Mouse (Mus musculus) embryonic facial prominence, embryonic 14.5 days (tissue): ENCODE data around the gene Btbd9. TPM values are rescaled to one million over a fixed set of nuclear protein-coding genes. Genes with fewer than 3 reads are reported as not detected.

Experiments used
- ATAC-seq: fragments of 200-750 bp; cut with Nextera tagmentation; 2 replicates; pipeline ENCODE4 v1.8.0; 2017; ENCODE audit warnings: low read depth, moderate number of reproducible peaks, moderate TSS enrichment
- DNase-seq: peaks from one replicate; pipeline ENCODE4 v3.0.0-alpha.2; 2015; ENCODE audit warnings: low spot score
- H3K27ac ChIP-seq: fragments of 300-500 bp; sonication (generic); replicated peaks from 2 replicates; pipeline ENCODE4 v1.5.1; 2014; ENCODE audit warnings: low read depth, mild to moderate bottlenecking, low read length, moderate library complexity
- H3K27me3 ChIP-seq: fragments of 300-500 bp; sonication (generic); replicated peaks from 2 replicates; pipeline ENCODE4 v1.6.1; 2014; ENCODE audit warnings: low read length; ENCODE audit not compliant: control insufficient read depth, insufficient read depth
- H3K36me3 ChIP-seq: fragments of 300-500 bp; sonication (generic); 2 replicates; pipeline ENCODE4 v1.6.1; 2014; ENCODE audit warnings: low read length, mixed read lengths; ENCODE audit not compliant: control insufficient read depth, insufficient read depth
- H3K4me1 ChIP-seq: fragments of 300-500 bp; sonication (generic); 2 replicates; pipeline ENCODE4 v1.6.1; 2014; ENCODE audit warnings: antibody characterized with exemption, low read length; ENCODE audit not compliant: control insufficient read depth, insufficient read depth
- H3K4me2 ChIP-seq: fragments of 300-500 bp; sonication (generic); 2 replicates; pipeline ENCODE4 v1.6.1; 2014; ENCODE audit warnings: low read depth, mild to moderate bottlenecking, low read length, moderate library complexity, mixed read lengths
- H3K4me3 ChIP-seq: fragments of 300-500 bp; sonication (generic); 2 replicates; pipeline ENCODE4 v1.5.1; 2014; ENCODE audit warnings: low read depth, mild to moderate bottlenecking, low read length
- H3K9ac ChIP-seq: fragments of 300-500 bp; sonication (generic); 2 replicates; pipeline ENCODE4 v1.6.1; 2014; ENCODE audit warnings: low read depth, mild to moderate bottlenecking, low read length, moderate library complexity, mixed read lengths
- H3K9me3 ChIP-seq: fragments of 300-500 bp; sonication (generic); 2 replicates; pipeline ENCODE4 v1.6.1; 2016; ENCODE audit warnings: low read length; ENCODE audit not compliant: control insufficient read depth
- whole genome bisulfite sequencing: fragments of 180-500 bp; shearing (Covaris S2); extraction: QIAGEN DNeasy Blood & Tissue Kit; methylation state at CpG from one replicate; pipeline ENCODE4 v1.1.7; 2014; 5-methylcytosine and 5-hydroxymethylcytosine counted together
- polyA plus RNA-seq: library from polyadenylated mRNA; unstranded; fragments of >200 nt; fragmentation: Nextera tagmentation; extraction: Ambion mirVana; gene quantifications from 2 replicates; pipeline ENCODE4 v1.2.1, GENCODE M21; 2014

Btbd9 gene
- polyA plus RNA-seq, 1 experiment from 2014 or later: 38.0 TPM

GRCm38 (mm10) chr17:30193615-30194014 is 382.7 kb downstream of the Btbd9 start:
- WGBS: 54% methylated on average over 2 of the region's 2 CpGs

GRCm38 (mm10) chr17:30192416-30193005 is 383.8 kb downstream of the Btbd9 start:
- H3K4me3 ChIP-seq: no peak overlapping the region
- no peak overlapping the region for H3K27ac ChIP-seq
- H3K9me3 ChIP-seq: no peaks in the 10 kb centered on the region
- WGBS: 88% methylated on average over 26 of the region's 26 CpGs
- no peak overlapping the region for H3K4me2 ChIP-seq
- H3K27me3 ChIP-seq: no peaks in the 10 kb centered on the region
- peaks cover 20% of the 10 kb centered on the region; the same call in 1 of the 2 replicates for H3K36me3 ChIP-seq
- no peak for ATAC-seq
- H3K4me1 ChIP-seq: peaks cover 18% of the 10 kb centered on the region
- H3K9ac ChIP-seq: no peak overlapping the region
- DNase-seq: no peak

More at GRCm38 (mm10) chr17:30193615-30194014, 382.7 kb downstream of the Btbd9 start:
- Histone ChIP-seq H3K9ac (no peak overlapping the region), H3K36me3 (peaks cover 20% of the 10 kb centered on the region; the same call in 1 of the 2 replicates), H3K4me3 (no peak overlapping the region), H3K27me3 (no peaks in the 10 kb centered on the region), H3K4me2 (no peak overlapping the region), H3K4me1 (peaks cover 19% of the 10 kb centered on the region), H3K27ac (no peak overlapping the region), H3K9me3 (no peaks in the 10 kb centered on the region)
- DNase-seq: no peak
- no peak for ATAC-seq

- no peak overlapping the region for H3K9ac ChIP-seq
- peaks cover 18% of the 10 kb centered on the region; the same call in 1 of the 2 replicates for H3K36me3 ChIP-seq
- no peaks in the 10 kb centered on the region for H3K9me3 ChIP-seq
- H3K27ac ChIP-seq: no peak overlapping the region
- no peak overlapping the region for H3K4me2 ChIP-seq
- no peak overlapping the region for H3K4me3 ChIP-seq
- DNase-seq: no peak
- no peak for ATAC-seq
- 73% methylated on average over 11 of the region's 11 CpGs for WGBS
- H3K4me1 ChIP-seq: peaks cover 8% of the 10 kb centered on the region; the same call in 1 of the 2 replicates
- H3K27me3 ChIP-seq: no peaks in the 10 kb centered on the region
Observed at GRCm38 (mm10) chr17:30191097-30191640, 385.1 kb downstream of the Btbd9 start.

- 36% methylated on average over 20 of the region's 20 CpGs for WGBS
- Histone ChIP-seq H3K36me3 (peaks cover 16% of the 10 kb centered on the region; the same call in 1 of the 2 replicates), H3K27me3 (no peaks in the 10 kb centered on the region), H3K4me2 (no peak overlapping the region), H3K9me3 (no peaks in the 10 kb centered on the region), H3K27ac (peak overlapping the region; percentile 29; the same call in 1 of the 2 replicates), H3K9ac (no peak overlapping the region), H3K4me1 (peaks cover 8% of the 10 kb centered on the region; the same call in 1 of the 2 replicates), H3K4me3 (no peak overlapping the region)
- ATAC-seq (peak; percentile 48; the same call in 1 of the 2 replicates), DNase-seq (peak; percentile 68)
Observed at GRCm38 (mm10) chr17:30188031-30188981, 388.0 kb downstream of the Btbd9 start.

- H3K27me3 ChIP-seq: no peaks in the 10 kb centered on the region
- H3K4me2 ChIP-seq: no peak overlapping the region
- WGBS: 58% methylated on average over 5 of the region's 5 CpGs
- H3K4me1 ChIP-seq: peaks cover 8% of the 10 kb centered on the region; the same call in 1 of the 2 replicates
- no peaks in the 10 kb centered on the region for H3K9me3 ChIP-seq
- peaks cover 9% of the 10 kb centered on the region; the same call in 1 of the 2 replicates for H3K36me3 ChIP-seq
- H3K9ac ChIP-seq: no peak overlapping the region
- ATAC-seq (no peak), DNase-seq (no peak)
- H3K4me3 ChIP-seq: no peak overlapping the region
- 0 out of 2 replicates have a peak overlapping the region, but pooled peaks have one; percentile 29 for H3K27ac ChIP-seq
Observed at GRCm38 (mm10) chr17:30187581-30187980, 388.7 kb downstream of the Btbd9 start.

- ATAC-seq (no peak), DNase-seq (no peak)
- H3K4me3 ChIP-seq: no peak overlapping the region
- H3K27ac ChIP-seq: no peak overlapping the region
- H3K9me3 ChIP-seq: no peaks in the 10 kb centered on the region
- no peak overlapping the region for H3K4me2 ChIP-seq
- H3K36me3 ChIP-seq: 0 out of 2 replicates have a peak, but pooled peaks cover 4% of the 10 kb centered on the region
- H3K27me3 ChIP-seq: no peaks in the 10 kb centered on the region
- 88% methylated on average over 6 of the region's 6 CpGs for WGBS
- peaks cover 8% of the 10 kb centered on the region; the same call in 1 of the 2 replicates for H3K4me1 ChIP-seq
- no peak overlapping the region for H3K9ac ChIP-seq
Observed at GRCm38 (mm10) chr17:30187154-30187553, 389.1 kb downstream of the Btbd9 start.

- no peak for DNase-seq
Observed at GRCm38 (mm10) chr17:30183561-30183960, 392.7 kb downstream of the Btbd9 start.

GRCm38 (mm10) chr17:30182063-30182462 is 394.2 kb downstream of the Btbd9 start:
- no peak for DNase-seq

More at GRCm38 (mm10) chr17:30183561-30183960, 392.7 kb downstream of the Btbd9 start:
- WGBS: 88% methylated on average over 6 of the region's 6 CpGs
- H3K4me3 ChIP-seq: no peak overlapping the region
- H3K27ac ChIP-seq: no peak overlapping the region
- H3K4me1 ChIP-seq: peaks cover 8% of the 10 kb centered on the region; the same call in 1 of the 2 replicates
- H3K27me3 ChIP-seq: no peaks in the 10 kb centered on the region
- ATAC-seq: no peak
- no peak overlapping the region for H3K4me2 ChIP-seq
- H3K9ac ChIP-seq: no peak overlapping the region
- H3K9me3 ChIP-seq: no peaks in the 10 kb centered on the region
- 0 out of 2 replicates have a peak, but pooled peaks cover 4% of the 10 kb centered on the region for H3K36me3 ChIP-seq

More at GRCm38 (mm10) chr17:30182063-30182462, 394.2 kb downstream of the Btbd9 start:
- WGBS: 82% methylated on average over 2 of the region's 2 CpGs
- Histone ChIP-seq H3K27me3 (no peaks in the 10 kb centered on the region), H3K4me3 (no peak overlapping the region), H3K4me2 (no peak overlapping the region), H3K9me3 (no peaks in the 10 kb centered on the region), H3K27ac (no peak overlapping the region), H3K4me1 (no peaks in the 10 kb centered on the region), H3K36me3 (peaks cover 4% of the 10 kb centered on the region; the same call in 1 of the 2 replicates), H3K9ac (no peak overlapping the region)
- ATAC-seq: no peak
